Mouse (Mus musculus) G1E (cell line): ENCODE results near the gene Cox7a2l.

Experiments used
- CTCF ChIP-seq: IDR thresholded peaks from 2 replicates; pipeline ENCODE4 v1.5.1; 2012; ENCODE audit warnings: low read depth, low read length, inconsistent platforms, mixed read lengths
- POLR2AphosphoS5 ChIP-seq: IDR thresholded peaks from 2 replicates; pipeline ENCODE4 v1.6.1; 2012; ENCODE audit warnings: low read depth, low read length, inconsistent platforms; ENCODE audit not compliant: insufficient replicate concordance

DNA sequence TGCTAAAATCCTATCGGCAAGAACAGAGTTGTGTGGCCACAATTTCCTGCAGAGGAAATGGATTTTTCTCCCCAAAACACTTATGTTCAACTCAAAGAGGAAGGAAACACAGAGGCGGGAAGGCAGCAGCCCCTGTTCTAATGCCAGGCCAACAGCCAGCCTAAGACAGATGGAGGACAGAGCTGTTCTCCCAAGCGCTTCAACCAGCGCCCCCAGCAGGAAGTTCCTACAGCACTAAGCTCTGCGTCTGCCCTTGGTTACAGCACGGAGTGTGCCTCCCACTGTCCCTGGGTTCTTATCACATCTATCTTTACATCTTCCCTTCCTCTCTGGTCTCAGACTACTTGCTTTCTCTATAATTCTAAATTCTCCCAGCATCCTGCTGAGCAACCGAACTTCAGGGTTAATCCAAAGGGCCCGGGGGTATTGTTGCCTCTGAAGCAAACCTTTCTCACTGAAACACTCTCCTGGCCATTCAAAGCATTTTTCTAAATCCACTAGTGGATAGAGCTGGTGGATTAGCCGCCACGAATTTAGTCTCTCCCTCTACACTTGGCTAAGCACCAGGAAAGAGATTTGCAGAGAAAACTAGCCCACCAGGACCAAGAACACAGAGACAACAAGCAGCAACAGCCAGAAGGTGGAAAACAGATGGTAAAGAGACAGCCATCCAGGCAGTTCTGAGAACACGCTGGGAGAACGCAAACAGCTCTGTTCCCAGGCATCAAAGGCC is 31.5 kb upstream of the Cox7a2l start:
- TF ChIP-seq CTCF (no peak), POLR2AphosphoS5 (no peak)
